Mouse (Mus musculus) retina, postnatal 1 day (tissue): ENCODE results near the gene Olfr582.

Experiments used
- DNase-seq: peaks from one replicate; pipeline ENCODE4 v3.0.0-alpha.2; 2012

The Olfr582 gene

GRCm38 (mm10) chr7:103037724-103038123 lies at the start of gene Olfr582:
Gene Olfr582, plus strand, starts transcription at chr7:103038024.
- no peak for DNase-seq

- no peak for DNase-seq
Observed at GRCm38 (mm10) chr7:102989224-102989623, 48.6 kb upstream of the Olfr582 start, which contains the start of gene Olfr578. Gene Olfr578, minus strand, starts transcription at chr7:102989324.

GRCm38 (mm10) chr7:103051000-103051399 lies 13.2 kb downstream of the Olfr582 start, which contains the start of gene Olfr583:
Gene Olfr583, plus strand, starts transcription at chr7:103051300.
- no peak for DNase-seq

GRCm38 (mm10) chr7:103081585-103081984 lies 43.8 kb downstream of the Olfr582 start, which contains the start of gene Olfr584:
Gene Olfr584, plus strand, starts transcription at chr7:103081885.
- DNase-seq, result no peak
